Mouse (Mus musculus): Measurements from ENCODE around the gene Ubxn11. TPM values are rescaled to one million over a fixed set of nuclear protein-coding genes. Genes with fewer than 3 reads are reported as not detected.
A peak's percentile ranks its signal among the peaks of the same experiment; 100 is the strongest.

Ubxn11 gene
- polyA plus RNA-seq, 1 experiment: 43.0 TPM

- H3K4me3 ChIP-seq (ENCODE audit: extremely low read depth, insufficient read depth, insufficient read length): no peak overlapping the region
- 60% methylated on average over 3 of the region's 3 CpGs for WGBS
- 0 out of 2 replicates have a peak overlapping the region, but pooled peaks have one; percentile 9 for H3K27ac ChIP-seq (ENCODE audit: insufficient read depth, low read length)
- H3K36me3 ChIP-seq (ENCODE audit: control insufficient read depth, insufficient read depth, low read length): no peaks in the 10 kb centered on the region
- no peak for DNase-seq (ENCODE audit: low read depth in 1 of 2, low spot score in 2 of 2)
- peaks cover 31% of the 10 kb centered on the region; the same call in 1 of the 2 replicates for H3K4me1 ChIP-seq (ENCODE audit: control insufficient read depth, insufficient read depth, insufficient read length)
- no peak for TF ChIP-seq CTCF (IDR thresholded peaks at IDR 0.05; ENCODE audit: extremely low read depth, insufficient read depth, insufficient read length, insufficient replicate concordance)
- H3K27me3 ChIP-seq (ENCODE audit: control insufficient read depth, insufficient read depth, low read length): no peaks in the 10 kb centered on the region
These were observed 8.3 kb downstream of the Ubxn11 start for GRCm38 (mm10) chr4:134110653-134111052.

GRCm38 (mm10) chr4:134112403-134112802 is 10.0 kb downstream of the Ubxn11 start:
- Histone ChIP-seq H3K27ac (ENCODE audit: insufficient read depth, low read length) (no peak overlapping the region), H3K4me1 (ENCODE audit: control insufficient read depth, insufficient read depth, insufficient read length) (peaks cover 32% of the 10 kb centered on the region; the same call in 1 of the 2 replicates), H3K4me3 (ENCODE audit: extremely low read depth, insufficient read depth, insufficient read length) (no peak overlapping the region), H3K27me3 (ENCODE audit: control insufficient read depth, insufficient read depth, low read length) (no peaks in the 10 kb centered on the region), H3K36me3 (ENCODE audit: control insufficient read depth, insufficient read depth, low read length) (no peaks in the 10 kb centered on the region)
- WGBS: 90% methylated on average over 6 of the region's 6 CpGs
- TF ChIP-seq POLR2A (IDR thresholded peaks at IDR 0.05; ENCODE audit: low read depth, low read length) (no peak), CTCF (IDR thresholded peaks at IDR 0.05; ENCODE audit: extremely low read depth, insufficient read depth, insufficient read length, insufficient replicate concordance) (no peak)
- no peak for DNase-seq (ENCODE audit: low read depth in 1 of 2, low spot score in 2 of 2)

GRCm38 (mm10) chr4:134113356-134113994 is 11.1 kb downstream of the Ubxn11 start:
- Histone ChIP-seq H3K4me3 (ENCODE audit: extremely low read depth, insufficient read depth, insufficient read length) (no peak overlapping the region), H3K27me3 (ENCODE audit: control insufficient read depth, insufficient read depth, low read length) (no peaks in the 10 kb centered on the region), H3K27ac (ENCODE audit: insufficient read depth, low read length) (no peak overlapping the region), H3K4me1 (ENCODE audit: control insufficient read depth, insufficient read depth, insufficient read length) (peaks cover 43% of the 10 kb centered on the region), H3K36me3 (ENCODE audit: control insufficient read depth, insufficient read depth, low read length) (no peaks in the 10 kb centered on the region)
- 83% methylated on average over 10 of the region's 10 CpGs for WGBS
- TF ChIP-seq CTCF (IDR thresholded peaks at IDR 0.05; ENCODE audit: extremely low read depth, insufficient read depth, insufficient read length, insufficient replicate concordance) (no peak), POLR2A (IDR thresholded peaks at IDR 0.05; ENCODE audit: low read depth, low read length) (no peak)
- DNase-seq (ENCODE audit: low read depth in 1 of 2, low spot score in 2 of 2): no peak

DNA sequence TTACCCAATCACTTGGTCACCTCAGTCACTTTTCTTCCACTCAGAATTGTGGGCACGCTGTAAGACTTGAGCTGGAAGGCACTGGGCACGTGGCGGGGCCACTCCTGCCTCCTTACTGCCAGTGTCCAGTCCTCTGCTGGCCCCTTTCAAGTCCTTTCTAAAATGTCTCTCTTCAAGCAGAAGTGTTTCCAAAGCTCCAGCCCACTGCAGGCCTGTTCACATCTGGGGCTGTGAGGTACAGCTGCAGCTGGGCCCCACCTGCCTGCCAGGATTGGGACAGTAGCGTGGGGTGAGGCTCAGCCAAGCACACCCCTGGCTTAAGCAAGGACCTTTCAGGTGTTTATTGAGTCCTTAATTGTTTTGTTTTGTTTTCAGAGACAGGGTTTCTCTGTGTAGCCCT is 11.7 kb downstream of the Ubxn11 start:
- DNase-seq (ENCODE audit: low read depth in 1 of 2, low spot score in 2 of 2): no peak
- Histone ChIP-seq H3K27ac (ENCODE audit: insufficient read depth, low read length) (no peak overlapping the region), H3K36me3 (ENCODE audit: control insufficient read depth, insufficient read depth, low read length) (no peaks in the 10 kb centered on the region), H3K4me1 (ENCODE audit: control insufficient read depth, insufficient read depth, insufficient read length) (peaks cover 49% of the 10 kb centered on the region), H3K27me3 (ENCODE audit: control insufficient read depth, insufficient read depth, low read length) (no peaks in the 10 kb centered on the region), H3K4me3 (ENCODE audit: extremely low read depth, insufficient read depth, insufficient read length) (no peak overlapping the region)
- WGBS: 93% methylated on average over 4 of the region's 4 CpGs
- TF ChIP-seq CTCF (IDR thresholded peaks at IDR 0.05; ENCODE audit: extremely low read depth, insufficient read depth, insufficient read length, insufficient replicate concordance) (no peak), POLR2A (IDR thresholded peaks at IDR 0.05; ENCODE audit: low read depth, low read length) (no peak)

GRCm38 (mm10) chr4:134115215-134116144 is 13.1 kb downstream of the Ubxn11 start:
- peak overlapping the region; percentile 93 for H3K27ac ChIP-seq (ENCODE audit: insufficient read depth, low read length)
- 71% methylated on average over 16 of the region's 16 CpGs for WGBS
- H3K36me3 ChIP-seq (ENCODE audit: control insufficient read depth, insufficient read depth, low read length): no peaks in the 10 kb centered on the region
- no peak overlapping the region for H3K4me3 ChIP-seq (ENCODE audit: extremely low read depth, insufficient read depth, insufficient read length)
- H3K27me3 ChIP-seq (ENCODE audit: control insufficient read depth, insufficient read depth, low read length): no peaks in the 10 kb centered on the region
- DNase-seq (ENCODE audit: low read depth in 1 of 2, low spot score in 2 of 2): no peak
- no peak for TF ChIP-seq CTCF (IDR thresholded peaks at IDR 0.05; ENCODE audit: extremely low read depth, insufficient read depth, insufficient read length, insufficient replicate concordance)
- TF ChIP-seq POLR2A (IDR thresholded peaks at IDR 0.05; ENCODE audit: low read depth, low read length): no peak
- peaks cover 60% of the 10 kb centered on the region for H3K4me1 ChIP-seq (ENCODE audit: control insufficient read depth, insufficient read depth, insufficient read length)

GRCm38 (mm10) chr4:134116501-134116900 is 14.1 kb downstream of the Ubxn11 start:
- Histone ChIP-seq H3K4me1 (ENCODE audit: control insufficient read depth, insufficient read depth, insufficient read length) (peaks cover 65% of the 10 kb centered on the region), H3K27me3 (ENCODE audit: control insufficient read depth, insufficient read depth, low read length) (no peaks in the 10 kb centered on the region), H3K27ac (ENCODE audit: insufficient read depth, low read length) (peak overlapping the region; percentile 93), H3K36me3 (ENCODE audit: control insufficient read depth, insufficient read depth, low read length) (no peaks in the 10 kb centered on the region), H3K4me3 (ENCODE audit: extremely low read depth, insufficient read depth, insufficient read length) (no peak overlapping the region)
- TF ChIP-seq POLR2A (IDR thresholded peaks at IDR 0.05; ENCODE audit: low read depth, low read length): no peak
- WGBS: 16% methylated on average over 2 of the region's 2 CpGs
- DNase-seq (ENCODE audit: low read depth in 1 of 2, low spot score in 2 of 2): no peak

All from spleen, adult 2 months (tissue).